Mouse (Mus musculus) stomach, embryonic 14.5 days (tissue): Measurements from ENCODE around the gene Mettl24. TPM values are rescaled to one million over a fixed set of nuclear protein-coding genes. Genes with fewer than 3 reads are reported as not detected.

Experiments
- ATAC-seq: fragments of 200-750 bp; cut with Nextera tagmentation; 2 replicates; pipeline ENCODE4 v1.8.0; 2017; ENCODE audit warnings: low read depth, moderate TSS enrichment; ENCODE audit not compliant: insufficient number of reproducible peaks, insufficient read depth, low FRiP score
- H3K27ac ChIP-seq: fragments of 300-500 bp; sonication (generic); 2 replicates; pipeline ENCODE4 v1.5.1; 2014; ENCODE audit warnings: mild to moderate bottlenecking, low read length, moderate library complexity, mixed read lengths
- H3K27me3 ChIP-seq: fragments of 300-500 bp; sonication (generic); 2 replicates; pipeline ENCODE4 v1.6.1; 2014; ENCODE audit warnings: low read length, control low read depth, mixed read lengths; ENCODE audit not compliant: control insufficient read depth, insufficient read depth
- H3K36me3 ChIP-seq: fragments of 300-500 bp; sonication (generic); 2 replicates; pipeline ENCODE4 v1.6.1; 2014; ENCODE audit warnings: mild to moderate bottlenecking, control low read depth, low read length, moderate library complexity, mixed read lengths; ENCODE audit not compliant: control insufficient read depth, insufficient read depth
- H3K4me1 ChIP-seq: fragments of 300-500 bp; sonication (generic); 2 replicates; pipeline ENCODE4 v1.6.1; 2014; ENCODE audit warnings: low read length, control low read depth, mixed read lengths; ENCODE audit not compliant: control insufficient read depth, insufficient read depth
- H3K4me2 ChIP-seq: fragments of 300-500 bp; sonication (generic); replicated peaks from 2 replicates; pipeline ENCODE4 v1.6.1; 2014; ENCODE audit warnings: low read depth, low read length, control low read depth
- H3K4me3 ChIP-seq: fragments of 300-500 bp; sonication (generic); 2 replicates; pipeline ENCODE4 v1.5.1; 2014; ENCODE audit warnings: low read depth, low read length, control low read depth
- H3K9ac ChIP-seq: fragments of 300-500 bp; sonication (generic); replicated peaks from 2 replicates; pipeline ENCODE4 v1.6.1; 2014; ENCODE audit warnings: low read depth, mild to moderate bottlenecking, control low read depth, low read length, moderate library complexity, mixed read lengths
- H3K9me3 ChIP-seq: fragments of 300-500 bp; sonication (generic); 2 replicates; pipeline ENCODE4 v1.6.1; 2016; ENCODE audit warnings: low read depth, low read length, control low read depth; ENCODE audit not compliant: control insufficient read depth
- WGBS: fragments of 180-500 bp; shearing (Covaris S2); extraction: QIAGEN DNeasy Blood & Tissue Kit; methylation state at CpG from one replicate; pipeline ENCODE4 v1.1.7; 2014; 5-methylcytosine and 5-hydroxymethylcytosine counted together
- polyA plus RNA-seq: library from polyadenylated mRNA; unstranded; fragments of >200 nt; fragmentation: Nextera tagmentation; extraction: Ambion mirVana; gene quantifications from 2 replicates; pipeline ENCODE4 v1.2.1, GENCODE M21; 2014

Gene Mettl24
- polyA plus RNA-seq, 1 experiment from 2014 or later = 4.0 TPM

GRCm38 (mm10) chr10:40825952-40826351, 142.9 kb downstream of the Mettl24 start:
- no peak overlapping the region for H3K4me3 ChIP-seq
- peaks cover 5% of the 10 kb centered on the region; the same call in 1 of the 2 replicates for H3K36me3 ChIP-seq
- H3K4me1 ChIP-seq = no peaks in the 10 kb centered on the region
- no peak overlapping the region for H3K9ac ChIP-seq
- no peaks in the 10 kb centered on the region for H3K9me3 ChIP-seq
- no peaks in the 10 kb centered on the region for H3K27me3 ChIP-seq
- no peak overlapping the region for H3K27ac ChIP-seq
- no peak overlapping the region for H3K4me2 ChIP-seq
- WGBS = 49% methylated on average over 6 of the region's 6 CpGs
- ATAC-seq = no peak

DNA sequence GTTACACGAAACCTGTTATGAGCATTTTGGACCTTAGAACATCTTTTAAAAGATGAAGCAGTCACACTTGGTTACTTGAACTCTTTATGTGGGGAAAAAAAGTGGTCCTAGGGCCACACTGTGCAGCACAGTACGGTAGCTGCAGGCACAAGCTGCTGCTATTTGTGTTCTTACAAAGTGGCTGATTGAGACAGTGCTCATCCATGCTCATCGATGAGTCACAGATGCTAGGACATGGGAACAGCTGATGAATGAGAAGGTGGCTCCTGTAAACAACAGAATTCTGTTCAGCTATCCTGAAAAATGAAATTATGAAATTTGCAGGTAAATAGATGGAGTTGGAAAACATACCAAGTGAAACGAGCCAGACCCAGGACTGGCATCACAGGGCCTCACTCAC, 144.6 kb downstream of the Mettl24 start:
- H3K9me3 ChIP-seq = no peaks in the 10 kb centered on the region
- H3K9ac ChIP-seq = no peak overlapping the region
- no peak overlapping the region for H3K27ac ChIP-seq
- no peak overlapping the region for H3K4me2 ChIP-seq
- no peak for ATAC-seq
- 91% methylated on average over 4 of the region's 4 CpGs for WGBS
- H3K36me3 ChIP-seq = peaks cover 10% of the 10 kb centered on the region; the same call in 1 of the 2 replicates
- no peaks in the 10 kb centered on the region for H3K27me3 ChIP-seq
- H3K4me1 ChIP-seq = no peaks in the 10 kb centered on the region
- H3K4me3 ChIP-seq = no peak overlapping the region

DNA sequence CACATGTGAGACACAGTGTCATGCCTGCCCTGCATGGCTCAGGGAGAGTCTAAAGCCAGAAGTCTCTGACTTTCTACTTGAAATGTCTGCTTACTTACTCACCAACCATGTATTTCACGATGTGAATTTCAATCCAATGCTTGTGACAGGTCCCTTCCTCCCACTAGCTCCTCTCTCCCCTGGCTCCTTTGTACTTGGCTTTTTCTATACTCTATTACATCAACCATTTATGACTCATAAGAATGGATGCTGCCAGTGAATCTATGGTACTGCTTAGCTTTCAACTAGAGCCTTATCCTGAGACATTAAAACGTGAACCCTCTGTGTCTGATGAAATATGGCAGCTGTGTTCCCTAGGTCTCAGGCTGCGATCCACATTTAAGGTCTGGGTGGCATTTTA, 147.2 kb downstream of the Mettl24 start:
- H3K36me3 ChIP-seq = peaks cover 33% of the 10 kb centered on the region

DNA sequence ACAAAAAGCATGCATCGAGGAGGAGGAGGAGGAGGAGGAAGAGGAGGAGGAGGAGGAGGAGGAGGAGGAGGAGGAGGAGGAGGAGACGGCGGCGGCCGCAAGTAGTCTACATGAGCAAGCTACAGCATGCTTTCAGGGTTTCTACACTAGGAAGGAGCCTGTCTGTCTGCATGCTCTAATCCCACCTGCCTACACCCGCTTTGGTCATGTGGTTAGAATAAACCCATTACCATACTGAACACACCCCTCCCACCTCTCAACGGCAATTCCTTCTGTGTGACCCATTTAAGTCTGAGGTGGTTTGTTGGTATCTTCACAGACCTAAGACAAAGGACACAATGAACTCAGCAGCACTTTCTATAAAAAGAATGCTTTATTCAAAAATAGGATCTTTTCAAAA, 148.2 kb downstream of the Mettl24 start:
- H3K27ac ChIP-seq = no peak overlapping the region
- H3K9me3 ChIP-seq = no peaks in the 10 kb centered on the region
- H3K4me2 ChIP-seq = no peak overlapping the region
- no peaks in the 10 kb centered on the region for H3K27me3 ChIP-seq
- no peak for ATAC-seq
- H3K4me3 ChIP-seq = no peak overlapping the region
- H3K36me3 ChIP-seq = peaks cover 37% of the 10 kb centered on the region
- H3K9ac ChIP-seq = no peak overlapping the region
- 85% methylated on average over 6 of the region's 7 CpGs for WGBS
- no peaks in the 10 kb centered on the region for H3K4me1 ChIP-seq

More for the DNA sequence above, 147.2 kb downstream of the Mettl24 start:
- no peaks in the 10 kb centered on the region for H3K4me1 ChIP-seq
- H3K9me3 ChIP-seq = no peaks in the 10 kb centered on the region
- no peaks in the 10 kb centered on the region for H3K27me3 ChIP-seq
- H3K4me2 ChIP-seq = no peak overlapping the region
- no peak overlapping the region for H3K9ac ChIP-seq
- 85% methylated on average over 3 of the region's 3 CpGs for WGBS
- ATAC-seq = no peak
- no peak overlapping the region for H3K27ac ChIP-seq
- no peak overlapping the region for H3K4me3 ChIP-seq

GRCm38 (mm10) chr10:40840086-40840485, 157.0 kb downstream of the Mettl24 start:
- no peak for ATAC-seq
- H3K9me3 ChIP-seq = no peaks in the 10 kb centered on the region
- H3K27ac ChIP-seq = no peak overlapping the region
- no peaks in the 10 kb centered on the region for H3K4me1 ChIP-seq
- no peak overlapping the region for H3K9ac ChIP-seq
- H3K36me3 ChIP-seq = peaks cover 37% of the 10 kb centered on the region
- no peaks in the 10 kb centered on the region for H3K27me3 ChIP-seq
- H3K4me3 ChIP-seq = no peak overlapping the region
- H3K4me2 ChIP-seq = no peak overlapping the region
- 89% methylated on average over 5 of the region's 5 CpGs for WGBS

GRCm38 (mm10) chr10:40843841-40844240, 160.8 kb downstream of the Mettl24 start:
- ATAC-seq = no peak
- H3K9ac ChIP-seq = no peak overlapping the region
- H3K9me3 ChIP-seq = no peaks in the 10 kb centered on the region
- no peak overlapping the region for H3K4me2 ChIP-seq
- H3K27me3 ChIP-seq = no peaks in the 10 kb centered on the region
- peaks cover 40% of the 10 kb centered on the region for H3K36me3 ChIP-seq
- H3K4me1 ChIP-seq = no peaks in the 10 kb centered on the region
- 88% methylated on average over 5 of the region's 5 CpGs for WGBS
- no peak overlapping the region for H3K4me3 ChIP-seq
- H3K27ac ChIP-seq = no peak overlapping the region

GRCm38 (mm10) chr10:40844546-40844945, 161.5 kb downstream of the Mettl24 start:
- no peak overlapping the region for H3K27ac ChIP-seq
- no peaks in the 10 kb centered on the region for H3K4me1 ChIP-seq
- no peak for ATAC-seq
- no peak overlapping the region for H3K9ac ChIP-seq
- 69% methylated on average over 10 of the region's 10 CpGs for WGBS
- H3K27me3 ChIP-seq = no peaks in the 10 kb centered on the region
- no peak overlapping the region for H3K4me2 ChIP-seq
- H3K4me3 ChIP-seq = no peak overlapping the region
- peaks cover 40% of the 10 kb centered on the region for H3K36me3 ChIP-seq
- H3K9me3 ChIP-seq = no peaks in the 10 kb centered on the region

- Histone ChIP-seq H3K9ac (no peak overlapping the region), H3K27me3 (no peaks in the 10 kb centered on the region), H3K9me3 (no peaks in the 10 kb centered on the region), H3K36me3 (peaks cover 38% of the 10 kb centered on the region), H3K4me3 (no peak overlapping the region), H3K27ac (no peak overlapping the region), H3K4me2 (no peak overlapping the region), H3K4me1 (no peaks in the 10 kb centered on the region)
- ATAC-seq = no peak
- WGBS = 79% methylated on average over 6 of the region's 6 CpGs
These were observed 162.5 kb downstream of the Mettl24 start for GRCm38 (mm10) chr10:40845626-40846025.

DNA sequence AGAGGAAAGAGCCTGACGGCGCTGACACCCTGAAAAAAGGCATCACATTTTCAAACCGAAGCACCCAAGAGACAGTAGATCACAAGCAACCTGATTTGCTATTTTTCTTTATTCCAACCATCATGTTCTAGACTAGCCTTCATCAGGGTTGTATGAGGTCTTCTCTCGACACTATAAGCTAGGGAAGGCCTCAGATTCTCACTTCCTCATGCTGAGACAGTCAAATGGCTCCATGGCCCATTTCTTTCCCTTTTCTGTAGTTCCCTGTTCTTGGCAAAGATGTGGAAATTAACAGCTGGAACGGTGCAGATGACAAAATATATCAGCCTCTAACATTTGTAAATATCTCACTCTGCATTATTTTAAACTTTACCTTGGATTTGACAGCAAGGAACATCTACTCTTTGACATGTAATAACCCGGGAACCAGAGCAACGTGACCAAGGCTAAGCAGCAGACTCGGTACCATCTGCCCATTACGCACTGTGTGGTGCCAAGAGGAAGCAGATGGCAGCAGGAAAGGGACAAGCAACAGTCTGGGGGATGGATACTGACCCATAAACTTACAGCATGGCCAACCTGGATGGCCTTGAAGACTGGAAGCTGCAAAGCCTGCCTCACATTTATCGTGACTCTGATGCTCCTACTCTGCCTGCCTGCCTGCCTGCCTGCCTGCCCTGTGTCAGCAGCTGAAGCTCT, 164.2 kb downstream of the Mettl24 start:
- Histone ChIP-seq H3K36me3 (peaks cover 29% of the 10 kb centered on the region), H3K4me1 (no peaks in the 10 kb centered on the region), H3K4me2 (no peak overlapping the region), H3K27me3 (no peaks in the 10 kb centered on the region), H3K9me3 (no peaks in the 10 kb centered on the region), H3K27ac (no peak overlapping the region), H3K9ac (no peak overlapping the region), H3K4me3 (no peak overlapping the region)
- WGBS = 93% methylated on average over 10 of the region's 10 CpGs
- ATAC-seq = no peak
